Mouse (Mus musculus): ENCODE data around the gene Shank1.

DNA sequence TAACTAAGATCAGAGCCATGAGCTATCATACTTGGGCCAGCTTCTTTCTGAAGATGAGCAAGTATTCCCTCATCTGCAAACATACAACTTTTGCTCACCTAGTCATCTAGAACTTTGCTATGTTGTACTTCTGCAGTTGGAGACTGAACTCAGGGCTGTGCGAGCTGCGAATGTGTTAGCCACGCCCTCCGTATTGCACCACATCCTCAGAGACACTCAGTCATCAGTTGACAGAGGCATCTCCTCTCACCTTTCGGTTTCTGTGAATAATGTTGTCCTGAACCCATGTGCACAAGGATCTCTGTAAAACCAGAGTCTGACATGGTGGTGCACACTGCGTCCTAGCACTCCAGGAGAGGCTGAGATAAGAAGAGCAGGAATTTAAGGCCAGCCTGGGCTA lies 91.6 kb downstream of the Shank1 start:
- no peak for TF ChIP-seq ZNF384 (IDR thresholded peaks at IDR 0.05; ENCODE audit: low read depth, low read length)
- TF ChIP-seq MAFK (IDR thresholded peaks at IDR 0.05; ENCODE audit: insufficient read depth, low read depth, low read length) = no peak
- no peak for TF ChIP-seq ZC3H11A (IDR thresholded peaks at IDR 0.05; ENCODE audit: borderline replicate concordance, low read depth, low read length)

Measured in ES-E14 (cell line).